Mouse (Mus musculus) hindbrain, embryonic 13.5 days (tissue): ENCODE measurements around the gene Rhebl1. TPM values are rescaled to one million over a fixed set of nuclear protein-coding genes. Genes with fewer than 3 reads are reported as not detected.

Source experiments
- ATAC-seq: fragments of 200-750 bp; cut with Nextera tagmentation; 2 replicates; pipeline ENCODE4 v1.8.0; 2017; ENCODE audit warnings: moderate TSS enrichment; ENCODE audit not compliant: low FRiP score
- H3K27ac ChIP-seq: fragments of 300-500 bp; sonication (generic); 2 replicates; pipeline ENCODE4 v1.5.1; 2015; ENCODE audit warnings: inconsistent platforms, mild to moderate bottlenecking, moderate library complexity
- H3K27me3 ChIP-seq: fragments of 300-500 bp; sonication (generic); 2 replicates; pipeline ENCODE4 v1.6.1; 2015; ENCODE audit warnings: mild to moderate bottlenecking, inconsistent platforms
- H3K36me3 ChIP-seq: fragments of 300-500 bp; sonication (generic); 2 replicates; pipeline ENCODE4 v1.6.1; 2015; ENCODE audit warnings: mild to moderate bottlenecking, inconsistent platforms
- H3K4me1 ChIP-seq: fragments of 300-500 bp; sonication (generic); replicated peaks from 2 replicates; pipeline ENCODE4 v1.6.1; 2015; ENCODE audit warnings: inconsistent platforms
- H3K4me2 ChIP-seq: fragments of 300-500 bp; sonication (generic); 2 replicates; pipeline ENCODE4 v1.6.1; 2015; ENCODE audit warnings: inconsistent platforms, mild to moderate bottlenecking, moderate library complexity
- H3K4me3 ChIP-seq: fragments of 300-500 bp; sonication (generic); 2 replicates; pipeline ENCODE4 v1.5.1; 2015; ENCODE audit warnings: mild to moderate bottlenecking, inconsistent platforms
- H3K9ac ChIP-seq: fragments of 300-500 bp; sonication (generic); 2 replicates; pipeline ENCODE4 v1.6.1; 2015; ENCODE audit warnings: mild to moderate bottlenecking, inconsistent platforms
- H3K9me3 ChIP-seq: fragments of 300-500 bp; sonication (generic); 2 replicates; pipeline ENCODE4 v1.6.1; 2016; ENCODE audit warnings: inconsistent platforms
- WGBS: fragments of 180-500 bp; shearing (Covaris S2); methylation state at CpG from one replicate; pipeline ENCODE4 v1.1.7; 2015; 5-methylcytosine and 5-hydroxymethylcytosine counted together
- polyA plus RNA-seq: library from polyadenylated mRNA; unstranded; fragments of >200 nt; fragmentation: Nextera tagmentation; extraction: Ambion mirVana; gene quantifications from 2 replicates; pipeline ENCODE4 v1.2.1, GENCODE M21; 2015

Gene Rhebl1
- polyA plus RNA-seq, 1 experiment from 2014 or later = 29.7 TPM

- WGBS = 94% methylated on average over 21 of the region's 21 CpGs
- H3K27ac ChIP-seq = no peak overlapping the region
- H3K4me1 ChIP-seq = no peaks in the 10 kb centered on the region
- no peak for ATAC-seq
- H3K9ac ChIP-seq = no peak overlapping the region
- H3K4me3 ChIP-seq = no peak overlapping the region
- peaks cover 100% of the 10 kb centered on the region for H3K36me3 ChIP-seq
- H3K9me3 ChIP-seq = no peaks in the 10 kb centered on the region
- no peak overlapping the region for H3K4me2 ChIP-seq
- H3K27me3 ChIP-seq = no peaks in the 10 kb centered on the region
These were observed 43.0 kb downstream of the Rhebl1 start for GRCm38 (mm10) chr15:98851229-98851818.

- peaks cover 100% of the 10 kb centered on the region for H3K36me3 ChIP-seq
- no peak overlapping the region for H3K27ac ChIP-seq
- no peak for ATAC-seq
- H3K9ac ChIP-seq = no peak overlapping the region
- 92% methylated on average over 14 of the region's 14 CpGs for WGBS
- no peaks in the 10 kb centered on the region for H3K27me3 ChIP-seq
- no peak overlapping the region for H3K4me3 ChIP-seq
- H3K4me1 ChIP-seq = no peaks in the 10 kb centered on the region
- H3K4me2 ChIP-seq = no peak overlapping the region
- no peaks in the 10 kb centered on the region for H3K9me3 ChIP-seq
These were observed 43.7 kb downstream of the Rhebl1 start for GRCm38 (mm10) chr15:98850668-98851067.

- no peaks in the 10 kb centered on the region for H3K27me3 ChIP-seq
- no peak overlapping the region for H3K4me2 ChIP-seq
- no peaks in the 10 kb centered on the region for H3K4me1 ChIP-seq
- WGBS = 91% methylated on average over 16 of the region's 16 CpGs
- no peak for ATAC-seq
- peaks cover 100% of the 10 kb centered on the region for H3K36me3 ChIP-seq
- H3K9ac ChIP-seq = no peak overlapping the region
- H3K9me3 ChIP-seq = no peaks in the 10 kb centered on the region
- no peak overlapping the region for H3K4me3 ChIP-seq
- no peak overlapping the region for H3K27ac ChIP-seq
These were observed 44.3 kb downstream of the Rhebl1 start for GRCm38 (mm10) chr15:98849956-98850600.

DNA sequence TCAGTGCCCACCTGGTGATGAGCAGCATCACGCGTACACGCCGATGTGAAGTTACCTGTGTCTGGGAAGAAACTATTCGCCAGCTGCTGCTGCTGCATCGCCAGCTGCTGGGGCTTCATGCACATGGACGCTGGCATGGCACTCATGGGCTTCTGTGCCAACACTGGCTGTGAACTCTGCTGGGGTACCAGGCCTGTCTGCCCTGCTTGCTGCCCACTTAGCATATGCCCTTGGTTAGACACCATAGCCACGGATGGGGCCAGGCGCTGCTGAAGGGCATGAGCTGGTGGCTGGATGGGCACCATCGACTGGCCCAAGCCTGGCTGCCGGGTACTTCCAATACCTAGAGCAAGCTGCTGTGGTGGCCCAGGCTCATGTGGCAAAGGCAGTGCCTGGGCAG lies 45.2 kb downstream of the Rhebl1 start:
- Histone ChIP-seq H3K9me3 (no peaks in the 10 kb centered on the region), H3K36me3 (peaks cover 100% of the 10 kb centered on the region), H3K27me3 (no peaks in the 10 kb centered on the region), H3K4me2 (no peak overlapping the region), H3K4me1 (no peaks in the 10 kb centered on the region), H3K9ac (no peak overlapping the region), H3K27ac (no peak overlapping the region), H3K4me3 (no peak overlapping the region)
- 96% methylated on average over 11 of the region's 11 CpGs for WGBS
- no peak for ATAC-seq

DNA sequence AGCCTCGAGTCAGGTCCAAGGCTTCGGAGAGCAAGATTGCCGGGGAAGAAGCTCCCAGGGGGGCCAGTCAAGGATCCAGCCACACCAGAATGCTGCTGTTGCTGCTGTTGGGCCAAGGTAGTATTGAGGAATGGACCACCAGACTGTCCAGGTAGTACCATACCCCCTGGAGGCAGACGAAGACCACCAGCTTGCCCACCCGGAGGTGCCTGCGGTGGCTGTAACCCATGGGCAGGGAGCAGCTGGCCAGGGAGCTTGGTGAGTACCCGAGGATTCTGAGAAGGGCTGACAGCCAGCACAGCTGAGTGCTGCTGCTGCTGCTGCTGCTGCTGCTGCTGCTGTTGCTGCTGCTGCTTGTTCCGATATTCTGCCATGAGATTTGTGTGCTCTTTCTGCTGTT lies 48.2 kb downstream of the Rhebl1 start:
- no peak overlapping the region for H3K4me3 ChIP-seq
- H3K36me3 ChIP-seq = peaks cover 100% of the 10 kb centered on the region
- 91% methylated on average over 8 of the region's 8 CpGs for WGBS
- no peak overlapping the region for H3K27ac ChIP-seq
- no peak overlapping the region for H3K9ac ChIP-seq
- ATAC-seq = no peak
- H3K27me3 ChIP-seq = no peaks in the 10 kb centered on the region
- H3K4me1 ChIP-seq = no peaks in the 10 kb centered on the region
- H3K9me3 ChIP-seq = no peaks in the 10 kb centered on the region
- H3K4me2 ChIP-seq = no peak overlapping the region

DNA sequence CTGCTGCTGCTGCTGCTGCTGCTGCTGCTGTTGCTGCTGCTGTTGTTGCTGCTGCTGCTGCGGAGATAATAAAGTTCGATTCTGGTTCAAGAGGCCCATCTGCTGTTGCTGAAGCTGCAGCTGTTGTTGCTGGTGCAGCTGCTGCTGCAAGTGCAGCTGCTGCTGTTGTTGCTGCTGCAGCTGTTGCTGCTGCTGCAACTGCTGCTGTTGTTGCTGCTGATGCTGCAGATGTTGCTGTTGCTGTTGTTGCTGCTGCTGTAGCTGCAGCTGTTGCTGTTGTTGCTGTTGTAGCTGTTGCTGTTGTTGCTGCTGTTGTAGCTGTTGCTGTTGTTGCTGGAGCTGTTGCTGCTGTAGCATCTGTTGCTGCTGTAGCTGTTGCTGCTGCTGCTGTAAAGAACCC lies 49.2 kb downstream of the Rhebl1 start:
- Histone ChIP-seq H3K4me1 (no peaks in the 10 kb centered on the region), H3K27ac (no peak overlapping the region), H3K9me3 (no peaks in the 10 kb centered on the region), H3K36me3 (peaks cover 100% of the 10 kb centered on the region), H3K27me3 (no peaks in the 10 kb centered on the region), H3K4me2 (no peak overlapping the region), H3K4me3 (no peak overlapping the region), H3K9ac (no peak overlapping the region)
- no peak for ATAC-seq
- 98% methylated on average over 2 of the region's 2 CpGs for WGBS

DNA sequence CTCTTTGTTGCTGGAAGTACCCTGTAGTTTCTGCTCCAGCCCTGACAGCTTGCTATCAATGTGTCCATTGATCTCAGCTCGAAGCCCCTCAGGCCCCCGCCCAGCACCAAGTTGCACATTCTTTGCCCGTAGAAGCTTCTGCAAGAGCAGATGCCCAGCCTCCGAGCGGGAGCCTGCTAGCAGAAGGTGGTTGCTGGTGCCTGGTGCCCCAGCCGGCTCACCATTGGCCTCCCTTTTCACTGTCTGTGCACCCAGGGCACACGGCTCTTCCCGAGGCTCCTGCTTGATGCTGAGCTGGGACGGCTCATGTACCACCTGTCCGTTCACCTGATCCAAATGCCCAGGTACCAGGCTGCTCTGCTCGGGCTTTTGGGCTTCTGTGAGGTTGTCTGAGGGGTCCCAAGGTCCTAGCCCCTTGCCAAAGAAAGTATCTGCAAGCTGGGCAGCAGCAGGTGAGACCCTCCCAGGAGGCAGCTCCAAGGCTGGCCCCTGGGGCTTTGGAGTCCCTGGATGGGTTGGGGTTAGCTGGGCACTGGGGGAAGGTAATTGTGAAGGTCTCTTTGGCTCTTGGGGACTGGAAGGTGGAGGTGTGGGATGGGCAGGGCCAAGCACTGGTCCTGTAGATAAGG lies 50.6 kb downstream of the Rhebl1 start:
- Histone ChIP-seq H3K27me3 (no peaks in the 10 kb centered on the region), H3K36me3 (peaks cover 100% of the 10 kb centered on the region), H3K27ac (no peak overlapping the region), H3K4me2 (no peak overlapping the region), H3K9ac (no peak overlapping the region), H3K9me3 (no peaks in the 10 kb centered on the region), H3K4me3 (no peak overlapping the region), H3K4me1 (no peaks in the 10 kb centered on the region)
- WGBS = 89% methylated on average over 11 of the region's 11 CpGs
- no peak for ATAC-seq

- no peak for ATAC-seq
- H3K9me3 ChIP-seq = no peaks in the 10 kb centered on the region
- H3K4me1 ChIP-seq = no peaks in the 10 kb centered on the region
- H3K4me2 ChIP-seq = no peak overlapping the region
- 94% methylated on average over 30 of the region's 30 CpGs for WGBS
- no peaks in the 10 kb centered on the region for H3K27me3 ChIP-seq
- no peak overlapping the region for H3K27ac ChIP-seq
- peaks cover 100% of the 10 kb centered on the region for H3K36me3 ChIP-seq
- H3K4me3 ChIP-seq = no peak overlapping the region
- H3K9ac ChIP-seq = no peak overlapping the region
These were observed 54.4 kb downstream of the Rhebl1 start for GRCm38 (mm10) chr15:98839671-98840585.

GRCm38 (mm10) chr15:98839161-98839560 lies 55.2 kb downstream of the Rhebl1 start:
- Histone ChIP-seq H3K9ac (no peak overlapping the region), H3K27ac (no peak overlapping the region), H3K36me3 (peaks cover 100% of the 10 kb centered on the region), H3K9me3 (no peaks in the 10 kb centered on the region), H3K4me3 (no peak overlapping the region), H3K27me3 (no peaks in the 10 kb centered on the region), H3K4me2 (no peak overlapping the region), H3K4me1 (no peaks in the 10 kb centered on the region)
- 95% methylated on average over 14 of the region's 14 CpGs for WGBS
- ATAC-seq = no peak

DNA sequence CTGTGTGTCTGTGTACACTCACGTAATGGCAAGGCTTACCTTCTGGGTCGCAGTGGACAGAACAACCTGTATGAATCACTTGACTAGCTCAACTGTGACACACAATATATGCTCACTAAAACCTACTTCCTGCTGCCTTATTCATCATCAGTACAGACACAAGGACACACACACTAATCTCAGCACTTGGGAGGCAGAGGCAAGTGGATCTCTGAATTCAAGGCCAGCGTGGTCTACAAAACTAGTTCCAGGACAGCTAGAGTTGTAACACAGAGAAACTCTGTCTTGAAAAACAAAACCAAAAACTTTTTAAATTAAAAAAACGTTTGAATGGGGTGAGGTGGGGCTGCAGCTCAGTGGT lies 56.6 kb downstream of the Rhebl1 start:
- Histone ChIP-seq H3K9ac (no peak overlapping the region), H3K4me2 (no peak overlapping the region), H3K27ac (no peak overlapping the region), H3K9me3 (no peaks in the 10 kb centered on the region), H3K27me3 (no peaks in the 10 kb centered on the region), H3K36me3 (peaks cover 99% of the 10 kb centered on the region), H3K4me3 (no peak overlapping the region), H3K4me1 (no peaks in the 10 kb centered on the region)
- no peak for ATAC-seq
- WGBS = 81% methylated on average over 4 of the region's 4 CpGs

DNA sequence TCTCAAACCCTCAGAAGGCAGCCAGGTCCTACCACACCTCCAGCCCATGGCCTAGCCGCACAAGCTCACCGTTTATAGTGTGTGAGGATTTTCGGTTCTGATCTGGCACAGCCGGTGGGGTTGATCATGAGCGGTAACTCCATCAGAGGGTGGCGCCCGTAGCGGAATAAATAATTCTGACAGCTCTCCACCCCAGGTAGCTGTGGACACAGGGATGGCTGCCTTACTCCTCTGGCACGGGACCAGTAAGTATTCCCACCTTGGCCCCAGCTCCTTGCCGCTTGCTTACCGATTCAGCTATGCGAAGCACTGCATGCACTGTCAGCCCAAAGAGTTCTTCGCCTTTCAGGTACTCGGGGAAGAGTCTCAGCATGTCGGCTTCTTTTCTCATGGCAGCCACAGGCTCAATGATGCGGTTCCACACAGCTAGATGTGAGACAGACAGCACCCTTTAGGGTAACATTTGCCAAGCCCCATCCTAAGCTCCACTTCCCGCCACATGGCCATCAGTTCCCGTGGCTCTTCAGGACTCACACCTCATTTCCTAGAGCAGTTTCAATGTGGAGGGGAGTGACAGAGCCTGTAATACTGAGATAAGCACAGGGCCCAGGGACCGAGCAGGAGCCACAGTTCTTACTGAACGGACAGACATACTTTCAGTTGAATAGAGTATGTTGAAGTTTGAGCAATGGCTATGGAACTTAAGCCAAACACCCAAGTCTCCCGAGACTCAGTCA lies 57.2 kb downstream of the Rhebl1 start:
- peaks cover 93% of the 10 kb centered on the region for H3K36me3 ChIP-seq
- H3K27ac ChIP-seq = no peak overlapping the region
- H3K4me2 ChIP-seq = no peak overlapping the region
- ATAC-seq = no peak
- H3K4me3 ChIP-seq = no peak overlapping the region
- no peaks in the 10 kb centered on the region for H3K27me3 ChIP-seq
- H3K4me1 ChIP-seq = peaks cover under 1% of the 10 kb centered on the region
- H3K9ac ChIP-seq = no peak overlapping the region
- 95% methylated on average over 21 of the region's 21 CpGs for WGBS
- H3K9me3 ChIP-seq = no peaks in the 10 kb centered on the region

DNA sequence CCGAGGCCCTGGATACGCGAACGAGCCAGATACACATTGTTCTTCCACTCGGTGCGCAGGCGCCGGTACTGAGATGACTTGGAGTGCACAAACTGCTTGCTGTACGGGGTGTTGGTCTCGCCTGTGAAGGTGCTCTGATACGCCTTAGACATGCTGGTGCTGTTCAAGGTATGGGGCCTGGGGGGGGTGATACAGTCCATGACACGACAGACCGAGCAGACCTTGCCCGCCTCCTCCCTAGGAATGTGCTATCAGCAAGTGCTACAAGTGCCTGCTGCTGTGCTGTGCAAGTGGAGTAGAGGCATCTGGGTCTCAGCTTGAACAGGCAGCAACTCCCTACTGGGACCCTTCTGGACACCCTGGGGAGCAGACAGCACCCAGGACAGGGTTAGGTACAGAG lies 59.0 kb downstream of the Rhebl1 start:
- no peak overlapping the region for H3K4me3 ChIP-seq

More for the DNA sequence above, 59.0 kb downstream of the Rhebl1 start:
- H3K36me3 ChIP-seq = peaks cover 75% of the 10 kb centered on the region
- H3K4me2 ChIP-seq = no peak overlapping the region
- no peak for ATAC-seq
- peaks cover 7% of the 10 kb centered on the region for H3K4me1 ChIP-seq
- no peak overlapping the region for H3K27ac ChIP-seq
- no peaks in the 10 kb centered on the region for H3K27me3 ChIP-seq
- no peak overlapping the region for H3K9ac ChIP-seq
- WGBS = 95% methylated on average over 14 of the region's 14 CpGs
- H3K9me3 ChIP-seq = no peaks in the 10 kb centered on the region
